ENCODE assay signal across 10 mouse cellular contexts in the genomic region with DNA sequence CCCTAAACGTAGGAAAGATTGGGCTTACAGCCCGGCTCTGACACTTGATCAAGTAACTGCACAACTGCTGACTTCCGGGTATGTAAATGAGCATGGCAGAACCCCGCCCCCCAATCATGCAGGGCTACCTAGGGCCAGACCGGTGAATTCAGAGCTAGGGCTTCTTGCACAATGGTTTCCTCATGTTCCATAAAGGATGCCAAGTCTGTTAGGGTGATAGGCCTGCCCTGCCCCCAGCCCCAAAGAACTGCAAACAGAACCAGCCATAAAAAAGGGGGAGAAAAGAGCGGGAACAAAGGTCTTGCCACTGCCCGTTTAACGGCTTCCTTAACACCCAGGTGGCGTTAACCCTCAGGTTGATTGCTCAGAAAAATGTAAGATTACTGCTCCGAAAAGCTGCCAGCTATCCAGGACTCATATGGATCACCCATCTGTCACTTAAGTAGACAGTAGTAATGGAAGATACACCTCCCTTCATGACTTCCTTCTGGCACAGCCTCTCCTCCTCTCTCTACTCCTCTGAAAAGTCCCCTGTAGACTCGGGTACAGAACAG. TPM values are rescaled to one million over a fixed set of nuclear protein-coding genes. Genes with fewer than 3 reads are reported as not detected.
DNase-seq lines count a peak whose midpoint lies in the region; ATAC-seq lines count a peak whose summit lies in the region.
"Had no signal": no experiment of that assay in that cellular context is flagged by ENCODE, and none has a peak within 500 bp of the region (broad histone marks: within the 10 kb centered on the region; RNA-seq: fewer than 3 reads in every experiment).

No protein-coding gene starts in this region.

- H3K27me3 ChIP-seq in embryonic facial prominence, embryonic 11.5 days (ENCODE audit: control insufficient read depth, insufficient read depth, low read length), result no peaks in the 10 kb centered on the region
- 0 out of 2 replicates have a peak, but pooled peaks cover 3% of the 10 kb centered on the region for H3K27me3 ChIP-seq in embryonic facial prominence, embryonic 10.5 days (replicated peaks; ENCODE audit: low read depth, poor library complexity, severe bottlenecking)
- no peaks in the 10 kb centered on the region for H3K27me3 ChIP-seq in embryonic facial prominence, embryonic 13.5 days
- H3K27me3 ChIP-seq in limb, embryonic 11.5 days (ENCODE audit: control insufficient read depth, insufficient read depth, low read length), result no peaks in the 10 kb centered on the region
- H3K27me3 ChIP-seq: lung, embryonic 15.5 days; Patski had no signal

- DNase-seq in embryonic facial prominence, embryonic 11.5 days (ENCODE audit: low spot score), result peak; percentile 15
- DNase-seq in embryonic facial prominence, embryonic 10.5 days (ENCODE audit: low spot score), result no peak
- DNase-seq in CD4-positive helper T cell, adult 2 months (ENCODE audit: low read depth, low spot score), result peak; percentile 75
- DNase-seq in limb, embryonic 11.5 days (ENCODE audit: low spot score), result no peak
- DNase-seq in layer of hippocampus, adult 9-10 months (ENCODE audit: low spot score), result no peak
- DNase-seq in left cerebral cortex, adult 18-20 months (ENCODE audit: low spot score in 2 of 2), result no peak

- no peak overlapping the region; the same call in 1 of the 2 replicates for H3K9ac ChIP-seq in embryonic facial prominence, embryonic 11.5 days (replicated peaks; ENCODE audit: low read length)
- H3K9ac ChIP-seq in embryonic facial prominence, embryonic 13.5 days, result no peak overlapping the region; the same call in 1 of the 2 replicates
- 0 out of 2 replicates have a peak overlapping the region, but pooled peaks have one; percentile 2 for H3K9ac ChIP-seq in limb, embryonic 11.5 days (ENCODE audit: low read length)
- H3K9ac ChIP-seq: lung, embryonic 15.5 days had no signal

- H3K36me3 ChIP-seq in embryonic facial prominence, embryonic 11.5 days (replicated peaks; ENCODE audit: control insufficient read depth, insufficient read depth, low read depth, low read length), result no peaks in the 10 kb centered on the region
- H3K36me3 ChIP-seq in embryonic facial prominence, embryonic 10.5 days (replicated peaks), result no peaks in the 10 kb centered on the region
- H3K36me3 ChIP-seq in embryonic facial prominence, embryonic 13.5 days, result no peaks in the 10 kb centered on the region
- no peaks in the 10 kb centered on the region for H3K36me3 ChIP-seq in limb, embryonic 11.5 days (ENCODE audit: control insufficient read depth, insufficient read depth, low read length)
- H3K36me3 ChIP-seq: lung, embryonic 15.5 days had no signal

- 54% methylated on average over 11 of the region's 11 CpGs for WGBS in embryonic facial prominence, embryonic 11.5 days
- 61% methylated on average over 11 of the region's 11 CpGs for WGBS in embryonic facial prominence, embryonic 10.5 days
- 51% methylated on average over 11 of the region's 11 CpGs for WGBS in embryonic facial prominence, embryonic 13.5 days
- WGBS in limb, embryonic 11.5 days, result 22% methylated on average over 11 of the region's 11 CpGs

- no peaks in the 10 kb centered on the region for H3K4me1 ChIP-seq in embryonic facial prominence, embryonic 11.5 days (ENCODE audit: control insufficient read depth, insufficient read depth, low read length)
- peaks cover 29% of the 10 kb centered on the region for H3K4me1 ChIP-seq in embryonic facial prominence, embryonic 10.5 days
- peaks cover 41% of the 10 kb centered on the region for H3K4me1 ChIP-seq in embryonic facial prominence, embryonic 13.5 days
- H3K4me1 ChIP-seq in limb, embryonic 11.5 days (ENCODE audit: control insufficient read depth, insufficient read depth, low read length), result peaks cover 16% of the 10 kb centered on the region

- H3K4me2 ChIP-seq in embryonic facial prominence, embryonic 11.5 days (ENCODE audit: low read depth, low read length), result no peak overlapping the region
- H3K4me2 ChIP-seq in embryonic facial prominence, embryonic 13.5 days, result peak overlapping the region; percentile 24; the same call in 1 of the 2 replicates
- H3K4me2 ChIP-seq in limb, embryonic 11.5 days (ENCODE audit: low read depth, severe bottlenecking), result peak overlapping the region; percentile 26
- H3K4me2 ChIP-seq: lung, embryonic 15.5 days had no signal

- no peak overlapping the region for H3K4me3 ChIP-seq in embryonic facial prominence, embryonic 11.5 days (ENCODE audit: low read depth, low read length)
- no peak overlapping the region for H3K4me3 ChIP-seq in embryonic facial prominence, embryonic 10.5 days
- no peak overlapping the region for H3K4me3 ChIP-seq in embryonic facial prominence, embryonic 13.5 days
- H3K4me3 ChIP-seq in limb, embryonic 11.5 days (ENCODE audit: low read depth, low read length), result no peak overlapping the region
- H3K4me3 ChIP-seq: lung, embryonic 15.5 days had no signal

- no peaks in the 10 kb centered on the region for H3K9me3 ChIP-seq in embryonic facial prominence, embryonic 11.5 days (replicated peaks; ENCODE audit: control insufficient read depth, low read length)
- peaks cover 5% of the 10 kb centered on the region; the same call in 1 of the 2 replicates for H3K9me3 ChIP-seq in embryonic facial prominence, embryonic 10.5 days
- H3K9me3 ChIP-seq in embryonic facial prominence, embryonic 13.5 days, result peaks cover 8% of the 10 kb centered on the region; the same call in 1 of the 2 replicates
- 0 out of 2 replicates have a peak, but pooled peaks cover 2% of the 10 kb centered on the region for H3K9me3 ChIP-seq in limb, embryonic 11.5 days (ENCODE audit: control insufficient read depth, low read length)

- no peak overlapping the region for H3K27ac ChIP-seq in embryonic facial prominence, embryonic 11.5 days (replicated peaks; ENCODE audit: low read depth, low read length)
- no peak overlapping the region for H3K27ac ChIP-seq in embryonic facial prominence, embryonic 10.5 days (replicated peaks)
- H3K27ac ChIP-seq in embryonic facial prominence, embryonic 13.5 days, result peak overlapping the region; percentile 74; the same call in 1 of the 2 replicates
- no peak overlapping the region for H3K27ac ChIP-seq in limb, embryonic 11.5 days (replicated peaks; ENCODE audit: low read depth, low read length)
- H3K27ac ChIP-seq: lung, embryonic 15.5 days had no signal

- no peak for ATAC-seq in embryonic facial prominence, embryonic 11.5 days (replicated peaks; ENCODE audit: insufficient number of reproducible peaks, low FRiP score, low TSS enrichment, low read depth)
- ATAC-seq in embryonic facial prominence, embryonic 13.5 days (ENCODE audit: insufficient number of reproducible peaks, insufficient read depth, low FRiP score, low TSS enrichment, low read depth), result no peak
- no peak for ATAC-seq in limb, embryonic 11.5 days (ENCODE audit: insufficient number of reproducible peaks, low FRiP score, low TSS enrichment, low read depth)
- peak; percentile 42; the same call in 1 of the 2 replicates for ATAC-seq in neutrophil, adult 5-6 weeks (ENCODE audit: extremely low read depth, insufficient number of reproducible peaks, low FRiP score, poor library complexity, severe bottlenecking)
- ATAC-seq: Patski had no signal

RNA-seq across cellular contexts. Expression of gene Vgll4, which starts 39.7 kb away (rescaled TPM):
- polyA plus RNA-seq in embryonic facial prominence, embryonic 11.5 days (2014; fragmentation: Nextera tagmentation; extraction: Ambion mirVana), result 58.9 and 68.2 TPM in 2 replicates
- 98.8 and 111 TPM in 2 replicates for polyA plus RNA-seq in embryonic facial prominence, embryonic 10.5 days (2016; fragmentation: Nextera tagmentation; extraction: Ambion mirVana)
- polyA plus RNA-seq in embryonic facial prominence, embryonic 13.5 days (2015; fragmentation: Nextera tagmentation; extraction: Ambion mirVana), result 148 TPM in 2 replicates
- 98.4 and 101 TPM in 2 replicates for polyA plus RNA-seq in limb, embryonic 11.5 days (2014; fragmentation: Nextera tagmentation; extraction: Ambion mirVana)
- 73.7 and 82.9 TPM in 2 replicates for total RNA-seq in neutrophil, adult 5-6 weeks (2017)
- 10 to 100 TPM; 55.3 to 62.5 TPM for total RNA-seq in left cerebral cortex, adult 18-20 months (2021)

Comparison
In these comparisons a context has a peak if more than half of its experiments do, and no peak if none do; other contexts are left out.
1. DNase-seq: peak in embryonic facial prominence, embryonic 11.5 days (single experiment) and CD4-positive helper T cell, adult 2 months (single experiment); none in embryonic facial prominence, embryonic 10.5 days (single experiment), limb, embryonic 11.5 days (single experiment), layer of hippocampus, adult 9-10 months (single experiment) and left cerebral cortex, adult 18-20 months (0 of 2).